Comparison of ENCODE assay signal across 15 mouse cellular contexts in genomic region chr14:68381741-68382140, GRCm38 (mm10).
DNase-seq lines count a peak whose midpoint lies in the region; ATAC-seq and TF ChIP-seq lines count a peak whose summit lies in the region.
"Had no signal": no experiment of that assay in that cellular context is flagged by ENCODE, and none has a peak within 500 bp of the region (broad histone marks: within the 10 kb centered on the region; RNA-seq: fewer than 3 reads in every experiment).

No protein-coding gene starts in this region.

- no peak overlapping the region for H3K4me3 ChIP-seq in forebrain, embryonic 13.5 days
- no peak overlapping the region for H3K4me3 ChIP-seq in forebrain, embryonic 11.5 days (ENCODE audit: low read depth, low read length)
- no peak overlapping the region for H3K4me3 ChIP-seq in hindbrain, embryonic 15.5 days
- H3K4me3 ChIP-seq in neural tube, embryonic 14.5 days (ENCODE audit: low read depth, low read length): no peak overlapping the region
- H3K4me3 ChIP-seq: liver, embryonic 13.5 days; megakaryocyte, embryonic 14.5 days had no signal

- no peaks in the 10 kb centered on the region for H3K27me3 ChIP-seq in forebrain, embryonic 13.5 days
- H3K27me3 ChIP-seq in forebrain, embryonic 11.5 days (ENCODE audit: control insufficient read depth, insufficient read depth, low read length): no peaks in the 10 kb centered on the region
- H3K27me3 ChIP-seq in hindbrain, embryonic 15.5 days: no peaks in the 10 kb centered on the region
- H3K27me3 ChIP-seq in neural tube, embryonic 14.5 days (ENCODE audit: control insufficient read depth, insufficient read depth, low read length): no peaks in the 10 kb centered on the region
- H3K27me3 ChIP-seq: liver, embryonic 13.5 days; megakaryocyte, embryonic 14.5 days had no signal

- peak; percentile 70 for ATAC-seq in forebrain, embryonic 13.5 days
- ATAC-seq in forebrain, embryonic 11.5 days (replicated peaks; ENCODE audit: low FRiP score): no peak
- no peak for ATAC-seq in hindbrain, embryonic 15.5 days (ENCODE audit: low FRiP score, low read depth)
- no peak for ATAC-seq in neural tube, embryonic 14.5 days (ENCODE audit: low read depth)
- ATAC-seq in inflammation-experienced regulatory T-cells, adult 6 months: no peak

- TF ChIP-seq POLR2A in brain, embryonic 14.5 days (IDR thresholded peaks at IDR 0.05; ENCODE audit: borderline replicate concordance, extremely low read depth, insufficient read depth, insufficient read length, poor library complexity, severe bottlenecking): no peak

- TF ChIP-seq CTCF in brain, embryonic 14.5 days (IDR thresholded peaks at IDR 0.05; ENCODE audit: borderline replicate concordance, extremely low read depth, insufficient read depth, insufficient read length): no peak

- no peak overlapping the region for H3K9ac ChIP-seq in forebrain, embryonic 13.5 days
- no peak overlapping the region for H3K9ac ChIP-seq in forebrain, embryonic 11.5 days (ENCODE audit: low read length)
- H3K9ac ChIP-seq in hindbrain, embryonic 15.5 days: no peak overlapping the region
- H3K9ac ChIP-seq in neural tube, embryonic 14.5 days (replicated peaks; ENCODE audit: low read depth, low read length): no peak overlapping the region
- H3K9ac ChIP-seq: liver, embryonic 13.5 days had no signal

- no peak for DNase-seq in forebrain, embryonic 11.5 days (ENCODE audit: low spot score)
- peak; percentile 68 for DNase-seq in brain, embryonic 14.5 days (ENCODE audit: low read depth)
- DNase-seq in kidney, postnatal 25 days: no peak
- no peak for DNase-seq in cerebellum, adult 11 months
- DNase-seq: cerebellum, adult 2 months; gastrocnemius, postnatal 36 days; heart, postnatal 4 days; kidney, postnatal 36 days; liver, embryonic 13.5 days; thymus, postnatal 36 days had no signal

- WGBS in forebrain, embryonic 13.5 days: 71% methylated on average over 7 of the region's 7 CpGs
- 86% methylated on average over 7 of the region's 7 CpGs for WGBS in forebrain, embryonic 11.5 days
- WGBS in hindbrain, embryonic 15.5 days: 54% methylated on average over 7 of the region's 7 CpGs
- WGBS in neural tube, embryonic 14.5 days: 45% methylated on average over 7 of the region's 7 CpGs

- no peak overlapping the region for H3K27ac ChIP-seq in forebrain, embryonic 13.5 days
- no peak overlapping the region for H3K27ac ChIP-seq in forebrain, embryonic 11.5 days (ENCODE audit: low read depth, low read length)
- H3K27ac ChIP-seq in hindbrain, embryonic 15.5 days (replicated peaks): peak overlapping the region; percentile 58
- peak overlapping the region; percentile 44; the same call in 1 of the 2 replicates for H3K27ac ChIP-seq in neural tube, embryonic 14.5 days (ENCODE audit: low read depth, low read length)
- H3K27ac ChIP-seq: liver, embryonic 13.5 days had no signal

- no peaks in the 10 kb centered on the region for H3K9me3 ChIP-seq in forebrain, embryonic 13.5 days (replicated peaks)
- no peaks in the 10 kb centered on the region for H3K9me3 ChIP-seq in forebrain, embryonic 11.5 days (ENCODE audit: control insufficient read depth, low read length)
- no peaks in the 10 kb centered on the region for H3K9me3 ChIP-seq in hindbrain, embryonic 15.5 days
- no peaks in the 10 kb centered on the region for H3K9me3 ChIP-seq in neural tube, embryonic 14.5 days (ENCODE audit: control insufficient read depth, low read length)
- H3K9me3 ChIP-seq: liver, embryonic 13.5 days; megakaryocyte, embryonic 14.5 days had no signal

- no peaks in the 10 kb centered on the region for H3K36me3 ChIP-seq in forebrain, embryonic 13.5 days (ENCODE audit: poor library complexity, severe bottlenecking)
- no peaks in the 10 kb centered on the region for H3K36me3 ChIP-seq in forebrain, embryonic 11.5 days (ENCODE audit: control insufficient read depth, insufficient read depth, low read length)
- no peaks in the 10 kb centered on the region for H3K36me3 ChIP-seq in hindbrain, embryonic 15.5 days
- H3K36me3 ChIP-seq in neural tube, embryonic 14.5 days (ENCODE audit: control insufficient read depth, insufficient read depth, low read length): no peaks in the 10 kb centered on the region
- H3K36me3 ChIP-seq: liver, embryonic 13.5 days had no signal

- H3K4me2 ChIP-seq in forebrain, embryonic 13.5 days: no peak overlapping the region
- H3K4me2 ChIP-seq in forebrain, embryonic 11.5 days (ENCODE audit: low read depth, low read length, severe bottlenecking): no peak overlapping the region
- H3K4me2 ChIP-seq in hindbrain, embryonic 15.5 days: no peak overlapping the region
- H3K4me2 ChIP-seq in neural tube, embryonic 14.5 days (ENCODE audit: low read depth, low read length): no peak overlapping the region
- H3K4me2 ChIP-seq: liver, embryonic 13.5 days had no signal

- H3K4me1 ChIP-seq in forebrain, embryonic 13.5 days: 0 out of 2 replicates have a peak, but pooled peaks cover 8% of the 10 kb centered on the region
- no peaks in the 10 kb centered on the region for H3K4me1 ChIP-seq in forebrain, embryonic 11.5 days (replicated peaks; ENCODE audit: control insufficient read depth, insufficient read depth, low read length)
- H3K4me1 ChIP-seq in hindbrain, embryonic 15.5 days (replicated peaks): 0 out of 2 replicates have a peak, but pooled peaks cover 4% of the 10 kb centered on the region
- H3K4me1 ChIP-seq in neural tube, embryonic 14.5 days (ENCODE audit: control insufficient read depth, insufficient read depth, low read length): no peaks in the 10 kb centered on the region
- H3K4me1 ChIP-seq: liver, embryonic 13.5 days; megakaryocyte, embryonic 14.5 days had no signal

Comparison
In these comparisons a context has a peak if more than half of its experiments do, and no peak if none do; other contexts are left out.
1. H3K27ac ChIP-seq: peak in hindbrain, embryonic 15.5 days (single experiment) and neural tube, embryonic 14.5 days (single experiment); none in forebrain, embryonic 13.5 days (single experiment) and forebrain, embryonic 11.5 days (single experiment).